Mouse (Mus musculus) heart, embryonic 11.5 days (tissue): ENCODE data around the gene Nfe2l3. TPM values are rescaled to one million over a fixed set of nuclear protein-coding genes. Genes with fewer than 3 reads are reported as not detected.

Experiments used
- ATAC-seq: fragments of 200-750 bp; cut with Nextera tagmentation; replicated peaks from 2 replicates; pipeline ENCODE4 v1.8.0; 2017; ENCODE audit warnings: moderate library complexity; ENCODE audit not compliant: insufficient number of reproducible peaks, low FRiP score, low TSS enrichment
- H3K27ac ChIP-seq: fragments of 300-500 bp; sonication (generic); 2 replicates; pipeline ENCODE4 v1.5.1; 2014; ENCODE audit warnings: mild to moderate bottlenecking, low read depth, low read length
- H3K27me3 ChIP-seq: fragments of 300-500 bp; sonication (generic); 2 replicates; pipeline ENCODE4 v1.6.1; 2014; ENCODE audit warnings: mild to moderate bottlenecking, low read length, mixed read lengths; ENCODE audit not compliant: control insufficient read depth, insufficient read depth
- H3K36me3 ChIP-seq: fragments of 300-500 bp; sonication (generic); 2 replicates; pipeline ENCODE4 v1.6.1; 2014; ENCODE audit warnings: mild to moderate bottlenecking, low read length, moderate library complexity, mixed read lengths; ENCODE audit not compliant: control insufficient read depth, insufficient read depth
- H3K4me1 ChIP-seq: fragments of 300-500 bp; sonication (generic); 2 replicates; pipeline ENCODE4 v1.6.1; 2014; ENCODE audit warnings: low read length; ENCODE audit not compliant: control insufficient read depth, insufficient read depth
- H3K4me2 ChIP-seq: fragments of 300-500 bp; sonication (generic); 2 replicates; pipeline ENCODE4 v1.6.1; 2014; ENCODE audit warnings: mild to moderate bottlenecking, moderate library complexity
- H3K4me3 ChIP-seq: fragments of 300-500 bp; sonication (generic); 2 replicates; pipeline ENCODE4 v1.5.1; 2014; ENCODE audit warnings: low read depth, low read length
- H3K9ac ChIP-seq: fragments of 300-500 bp; sonication (generic); 2 replicates; pipeline ENCODE4 v1.6.1; 2014; ENCODE audit warnings: mild to moderate bottlenecking, low read depth, low read length, moderate library complexity
- H3K9me3 ChIP-seq: fragments of 300-500 bp; sonication (generic); replicated peaks from 2 replicates; pipeline ENCODE4 v1.6.1; 2016; ENCODE audit warnings: low read length; ENCODE audit not compliant: control insufficient read depth
- WGBS: fragments of 180-500 bp; shearing (Covaris S2); extraction: QIAGEN DNeasy Blood & Tissue Kit; methylation state at CpG from one replicate; pipeline ENCODE4 v1.1.7; 2014; ENCODE audit not compliant: insufficient replicate concordance; 5-methylcytosine and 5-hydroxymethylcytosine counted together
- polyA plus RNA-seq: library from polyadenylated mRNA; unstranded; fragments of >200 nt; fragmentation: Nextera tagmentation; extraction: Ambion mirVana; gene quantifications from 2 replicates; pipeline ENCODE4 v1.2.1, GENCODE M21; 2014

Nfe2l3 gene
- polyA plus RNA-seq, 1 experiment from 2014 or later, result 3.4 TPM

DNA sequence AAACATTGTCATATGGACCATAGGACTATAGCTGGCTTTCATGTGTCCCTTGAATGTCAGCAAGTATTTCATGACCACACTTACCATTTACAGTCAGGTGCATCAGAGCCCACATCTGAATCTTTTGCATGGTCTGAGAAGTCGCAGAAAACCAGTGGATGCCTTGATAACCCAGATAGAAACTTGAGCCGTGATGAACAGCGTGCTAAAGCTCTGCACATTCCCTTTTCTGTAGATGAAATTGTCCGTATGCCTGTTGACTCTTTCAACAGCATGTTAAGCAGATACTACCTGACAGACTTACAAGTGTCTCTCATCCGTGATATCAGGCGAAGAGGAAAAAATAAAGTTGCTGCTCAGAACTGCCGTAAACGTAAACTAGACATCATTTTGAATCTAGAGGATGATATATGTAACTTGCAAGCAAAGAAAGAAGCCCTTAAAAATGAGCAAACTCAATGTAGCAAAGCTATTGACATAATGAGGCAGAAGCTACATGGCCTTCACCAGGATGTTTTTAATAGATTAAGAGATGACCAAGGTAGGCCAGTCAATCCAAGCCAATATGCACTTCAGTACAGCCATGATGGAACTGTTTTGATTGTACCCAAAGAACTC, 25.4 kb downstream of the Nfe2l3 start:
- Histone ChIP-seq H3K4me3 (no peak overlapping the region), H3K4me1 (no peaks in the 10 kb centered on the region), H3K36me3 (peaks cover 17% of the 10 kb centered on the region), H3K4me2 (no peak overlapping the region), H3K27ac (no peak overlapping the region), H3K9ac (no peak overlapping the region), H3K9me3 (no peaks in the 10 kb centered on the region), H3K27me3 (no peaks in the 10 kb centered on the region)
- WGBS, result 78% methylated on average over 8 of the region's 8 CpGs
- no peak for ATAC-seq

DNA sequence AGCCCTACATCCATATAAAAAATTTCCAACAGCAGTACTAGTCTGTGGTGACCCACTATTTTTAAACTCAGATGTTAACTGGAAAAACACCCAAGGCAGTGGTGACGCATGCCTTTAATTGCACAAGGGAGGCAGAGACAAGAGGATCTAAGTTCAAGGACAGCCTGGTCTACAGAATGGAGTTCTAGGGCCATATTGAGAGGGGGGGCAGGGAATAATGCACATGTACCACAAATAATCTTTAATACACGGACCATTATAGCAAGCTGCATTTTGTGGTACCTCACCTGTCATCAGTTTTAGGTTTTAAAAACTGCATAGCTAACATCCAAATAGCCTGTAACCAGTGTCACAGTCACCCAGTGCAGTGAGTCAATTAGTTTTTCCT, 26.4 kb downstream of the Nfe2l3 start:
- H3K9me3 ChIP-seq, result no peaks in the 10 kb centered on the region
- no peaks in the 10 kb centered on the region for H3K4me1 ChIP-seq
- no peak overlapping the region for H3K9ac ChIP-seq
- no peak overlapping the region for H3K27ac ChIP-seq
- no peaks in the 10 kb centered on the region for H3K27me3 ChIP-seq
- no peak for ATAC-seq
- no peak overlapping the region for H3K4me3 ChIP-seq
- peaks cover 23% of the 10 kb centered on the region for H3K36me3 ChIP-seq
- WGBS, result 49% methylated on average over 2 of the region's 2 CpGs
- no peak overlapping the region for H3K4me2 ChIP-seq

DNA sequence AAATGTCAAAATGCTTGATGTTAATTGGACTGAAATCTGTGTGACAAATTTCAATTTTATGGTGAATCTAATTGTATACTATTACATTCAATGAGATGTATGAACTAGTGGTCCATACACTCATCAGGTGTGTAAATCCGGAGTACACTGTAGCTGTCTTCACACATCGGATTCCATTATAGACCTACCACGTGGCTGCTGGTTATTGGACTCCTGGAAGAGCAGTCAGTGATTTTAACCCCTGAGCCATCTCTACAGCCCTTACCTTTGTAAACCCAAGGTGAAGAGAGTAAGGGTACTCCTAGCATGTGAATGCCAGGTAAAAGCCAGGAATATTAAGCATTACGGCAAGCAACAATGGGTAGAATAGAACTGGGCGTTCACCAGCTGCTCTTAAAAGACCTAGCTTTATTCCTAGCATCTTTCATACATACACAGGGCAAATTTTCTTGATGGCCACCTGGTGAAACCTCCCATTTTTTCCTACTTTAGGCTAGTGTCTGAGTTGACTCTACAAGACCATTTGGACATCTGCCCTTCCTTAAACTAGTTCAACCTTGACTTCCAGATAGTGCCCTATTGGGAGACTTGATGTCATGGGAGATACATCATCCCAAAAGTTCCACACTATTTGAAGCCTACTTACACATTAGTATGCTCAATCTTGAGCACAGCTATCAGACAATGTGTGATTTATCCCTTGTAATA, 27.0 kb downstream of the Nfe2l3 start:
- 0 out of 2 replicates have a peak overlapping the region, but pooled peaks have one; percentile 29 for H3K27ac ChIP-seq
- ATAC-seq, result 0 out of 2 replicates have a peak, but pooled peaks have one; percentile 37
- 43% methylated on average over 5 of the region's 5 CpGs for WGBS
- H3K4me1 ChIP-seq, result no peaks in the 10 kb centered on the region
- no peaks in the 10 kb centered on the region for H3K27me3 ChIP-seq
- H3K9ac ChIP-seq, result no peak overlapping the region
- no peak overlapping the region for H3K4me2 ChIP-seq
- peaks cover 24% of the 10 kb centered on the region for H3K36me3 ChIP-seq
- no peak overlapping the region for H3K4me3 ChIP-seq
- no peaks in the 10 kb centered on the region for H3K9me3 ChIP-seq

DNA sequence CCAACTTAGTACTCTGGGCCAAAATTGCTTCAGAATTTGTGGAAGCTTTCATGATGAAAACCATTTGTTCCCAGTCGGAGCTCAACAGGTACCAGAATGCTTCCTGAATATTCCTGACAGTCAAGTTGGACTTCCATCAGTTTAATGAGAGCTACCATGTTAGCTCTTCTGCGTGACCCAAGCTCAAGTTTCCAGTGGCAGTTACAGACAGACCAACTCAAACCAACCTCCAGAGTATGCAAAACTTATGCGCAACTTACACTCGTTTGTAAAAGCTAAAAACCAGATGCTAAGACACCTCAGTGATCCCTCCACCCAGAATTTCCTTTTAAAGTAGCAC, 27.5 kb downstream of the Nfe2l3 start:
- Histone ChIP-seq H3K27ac (no peak overlapping the region), H3K27me3 (no peaks in the 10 kb centered on the region), H3K9me3 (no peaks in the 10 kb centered on the region), H3K4me2 (no peak overlapping the region), H3K36me3 (peaks cover 26% of the 10 kb centered on the region), H3K4me1 (no peaks in the 10 kb centered on the region), H3K4me3 (no peak overlapping the region), H3K9ac (no peak overlapping the region)
- WGBS, result 80% methylated on average over 4 of the region's 4 CpGs
- no peak for ATAC-seq

- H3K27me3 ChIP-seq, result no peaks in the 10 kb centered on the region
- no peak overlapping the region for H3K4me3 ChIP-seq
- H3K9me3 ChIP-seq, result no peaks in the 10 kb centered on the region
- H3K27ac ChIP-seq, result no peak overlapping the region
- H3K4me2 ChIP-seq, result no peak overlapping the region
- H3K9ac ChIP-seq, result no peak overlapping the region
- ATAC-seq, result no peak
- no peaks in the 10 kb centered on the region for H3K4me1 ChIP-seq
- WGBS, result 81% methylated on average over 3 of the region's 3 CpGs
- peaks cover 26% of the 10 kb centered on the region for H3K36me3 ChIP-seq
These were observed 27.9 kb downstream of the Nfe2l3 start for GRCm38 (mm10) chr6:51460363-51460762.

GRCm38 (mm10) chr6:51467649-51468048, 35.2 kb downstream of the Nfe2l3 start:
- Histone ChIP-seq H3K36me3 (peaks cover 25% of the 10 kb centered on the region), H3K4me1 (peaks cover 15% of the 10 kb centered on the region), H3K27ac (no peak overlapping the region), H3K4me2 (peak overlapping the region; percentile 67), H3K9me3 (no peaks in the 10 kb centered on the region), H3K9ac (peak overlapping the region; percentile 63; the same call in 1 of the 2 replicates), H3K27me3 (no peaks in the 10 kb centered on the region), H3K4me3 (peak overlapping the region; percentile 88)
- WGBS, result 3% methylated on average over 2 of the region's 2 CpGs
- ATAC-seq, result no peak

- 0 out of 2 replicates have a peak, but pooled peaks have one; percentile 19 for ATAC-seq
- H3K4me1 ChIP-seq, result peaks cover 15% of the 10 kb centered on the region
- peak overlapping the region; percentile 88 for H3K4me3 ChIP-seq
- peak overlapping the region; percentile 67 for H3K4me2 ChIP-seq
- peak overlapping the region; percentile 100 for H3K27ac ChIP-seq
- no peaks in the 10 kb centered on the region for H3K9me3 ChIP-seq
- peak overlapping the region; percentile 100 for H3K9ac ChIP-seq
- peaks cover 26% of the 10 kb centered on the region for H3K36me3 ChIP-seq
- WGBS, result under 1% methylated on average over 59 of the region's 63 CpGs
- no peaks in the 10 kb centered on the region for H3K27me3 ChIP-seq
These were observed 36.6 kb downstream of the Nfe2l3 start for GRCm38 (mm10) chr6:51468891-51469561.

DNA sequence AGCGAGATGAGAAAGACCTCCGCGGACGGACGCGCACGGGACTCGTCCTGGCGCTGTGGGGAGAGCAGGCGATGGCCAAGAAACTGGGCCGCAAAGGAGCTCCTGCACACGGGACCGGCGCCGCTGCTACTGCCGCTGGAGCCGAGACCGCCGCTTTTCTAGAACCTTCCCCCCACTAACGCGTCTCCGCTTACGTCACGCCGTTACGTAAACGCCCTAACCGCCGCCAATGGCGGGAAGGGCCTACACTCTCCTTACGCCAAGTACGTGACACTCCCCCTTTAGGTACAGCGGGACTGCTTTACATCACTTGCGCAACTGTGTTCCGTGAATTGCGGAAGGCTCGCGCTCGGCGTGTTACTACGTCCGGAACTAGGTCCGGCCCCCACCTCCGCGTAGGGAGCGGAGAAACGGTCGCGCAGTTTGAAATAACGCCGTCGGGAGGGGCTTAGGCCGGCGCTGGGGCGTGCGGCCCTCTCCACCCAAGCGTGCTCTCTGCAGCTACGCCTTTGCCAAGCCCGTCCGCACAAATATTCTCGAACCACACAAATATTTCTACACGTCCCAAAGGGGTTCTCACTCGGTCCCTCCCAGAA, 37.3 kb downstream of the Nfe2l3 start, which contains the start of gene Hnrnpa2b1:
Hnrnpa2b1 (minus strand) TSS at position 180 of the 596 bp plus-strand sequence.
- no peaks in the 10 kb centered on the region for H3K9me3 ChIP-seq
- peak within 1 kb of the TSS; percentile 67 for H3K4me2 ChIP-seq
- no peaks in the 10 kb centered on the region for H3K27me3 ChIP-seq
- peak within 1 kb of the TSS; percentile 100 for H3K27ac ChIP-seq
- peak; percentile 91 for ATAC-seq
- H3K4me1 ChIP-seq, result peaks cover 15% of the 10 kb centered on the region
- H3K9ac ChIP-seq, result peak within 1 kb of the TSS; percentile 100
- peaks cover 24% of the 10 kb centered on the region for H3K36me3 ChIP-seq
- H3K4me3 ChIP-seq, result peak within 1 kb of the TSS; percentile 88
- under 1% methylated on average over 63 of the region's 63 CpGs for WGBS
